Mouse (Mus musculus) neural tube, embryonic 13.5 days (tissue): ENCODE measurements at regions not wholly inside any gene's neighbourhood (a gene's known extent, or its start where the extent isn't known, plus 50 kb on each side); places are given as distances from the start of the nearest gene placed in this dataset.

Experiments
- ATAC-seq: fragments of 200-750 bp; cut with Nextera tagmentation; 2 replicates; pipeline ENCODE4 v1.8.0; 2017; ENCODE audit warnings: low read depth, mild to moderate bottlenecking, moderate TSS enrichment, moderate library complexity
- H3K27ac ChIP-seq: fragments of 300-500 bp; sonication (generic); replicated peaks from 2 replicates; pipeline ENCODE4 v1.5.1; 2015; ENCODE audit warnings: moderate library complexity, mild to moderate bottlenecking, inconsistent platforms
- H3K27me3 ChIP-seq: fragments of 300-500 bp; sonication (generic); 2 replicates; pipeline ENCODE4 v1.6.1; 2015; ENCODE audit warnings: mild to moderate bottlenecking, inconsistent platforms
- H3K36me3 ChIP-seq: fragments of 300-500 bp; sonication (generic); 2 replicates; pipeline ENCODE4 v1.6.1; 2015; ENCODE audit warnings: mild to moderate bottlenecking, inconsistent platforms
- H3K4me1 ChIP-seq: fragments of 300-500 bp; sonication (generic); replicated peaks from 2 replicates; pipeline ENCODE4 v1.6.1; 2015; ENCODE audit warnings: inconsistent platforms
- H3K4me2 ChIP-seq: fragments of 300-500 bp; sonication (generic); 2 replicates; pipeline ENCODE4 v1.6.1; 2015; ENCODE audit warnings: inconsistent platforms, mild to moderate bottlenecking, moderate library complexity
- H3K4me3 ChIP-seq: fragments of 300-500 bp; sonication (generic); 2 replicates; pipeline ENCODE4 v1.5.1; 2015; ENCODE audit warnings: mild to moderate bottlenecking, inconsistent platforms
- H3K9ac ChIP-seq: fragments of 300-500 bp; sonication (generic); 2 replicates; pipeline ENCODE4 v1.6.1; 2015; ENCODE audit warnings: moderate library complexity, mild to moderate bottlenecking, inconsistent platforms
- H3K9me3 ChIP-seq: fragments of 300-500 bp; sonication (generic); 2 replicates; pipeline ENCODE4 v1.6.1; 2016; ENCODE audit warnings: inconsistent platforms
- WGBS: fragments of 180-500 bp; shearing (Covaris S2); methylation state at CpG from one replicate; pipeline ENCODE4 v1.1.7; 2015; 5-methylcytosine and 5-hydroxymethylcytosine counted together

- Histone ChIP-seq H3K9me3 (no peaks in the 10 kb centered on the region), H3K27me3 (no peaks in the 10 kb centered on the region), H3K4me3 (no peak overlapping the region), H3K36me3 (no peaks in the 10 kb centered on the region), H3K27ac (no peak overlapping the region), H3K4me1 (peaks cover 22% of the 10 kb centered on the region; the same call in 1 of the 2 replicates), H3K9ac (no peak overlapping the region), H3K4me2 (no peak overlapping the region)
- WGBS: 58% methylated on average over 3 of the region's 3 CpGs
- ATAC-seq: 0 out of 2 replicates have a peak, but pooled peaks have one; percentile 32
These were observed 110.7 kb downstream of the Bms1 start for GRCm38 (mm10) chr6:118308586-118308985.

- no peaks in the 10 kb centered on the region for H3K9me3 ChIP-seq
- no peaks in the 10 kb centered on the region for H3K36me3 ChIP-seq
- WGBS: 38% methylated on average over 4 of the region's 4 CpGs
- H3K4me3 ChIP-seq: no peak overlapping the region
- H3K27ac ChIP-seq: no peak overlapping the region
- no peak overlapping the region for H3K9ac ChIP-seq
- H3K4me2 ChIP-seq: no peak overlapping the region
- no peaks in the 10 kb centered on the region for H3K27me3 ChIP-seq
- no peak for ATAC-seq
- H3K4me1 ChIP-seq: peaks cover 30% of the 10 kb centered on the region
These were observed 110.0 kb upstream of the Ret start for GRCm38 (mm10) chr6:118307481-118307880.

GRCm38 (mm10) chr6:118305209-118305608, 107.7 kb upstream of the Ret start:
- Histone ChIP-seq H3K27me3 (no peaks in the 10 kb centered on the region), H3K4me3 (no peak overlapping the region), H3K27ac (no peak overlapping the region), H3K4me2 (no peak overlapping the region), H3K9me3 (no peaks in the 10 kb centered on the region), H3K4me1 (peaks cover 47% of the 10 kb centered on the region), H3K9ac (no peak overlapping the region), H3K36me3 (no peaks in the 10 kb centered on the region)
- WGBS: 93% methylated on average over 3 of the region's 3 CpGs
- no peak for ATAC-seq

- ATAC-seq: 0 out of 2 replicates have a peak, but pooled peaks have one; percentile 9
- H3K27ac ChIP-seq: peak overlapping the region; percentile 68; the same call in 1 of the 2 replicates
- no peak overlapping the region for H3K4me3 ChIP-seq
- H3K4me1 ChIP-seq: peaks cover 38% of the 10 kb centered on the region
- H3K4me2 ChIP-seq: no peak overlapping the region
- no peaks in the 10 kb centered on the region for H3K9me3 ChIP-seq
- H3K27me3 ChIP-seq: no peaks in the 10 kb centered on the region
- 40% methylated on average over 7 of the region's 7 CpGs for WGBS
- no peak overlapping the region for H3K9ac ChIP-seq
- H3K36me3 ChIP-seq: no peaks in the 10 kb centered on the region
These were observed 105.3 kb upstream of the Ret start for GRCm38 (mm10) chr6:118302783-118303350.

GRCm38 (mm10) chr6:118301880-118302782, 104.6 kb upstream of the Ret start:
- H3K9ac ChIP-seq: no peak overlapping the region
- no peaks in the 10 kb centered on the region for H3K27me3 ChIP-seq
- H3K4me1 ChIP-seq: peaks cover 31% of the 10 kb centered on the region
- no peak overlapping the region for H3K4me2 ChIP-seq
- H3K27ac ChIP-seq: peak overlapping the region; percentile 68
- no peaks in the 10 kb centered on the region for H3K36me3 ChIP-seq
- H3K4me3 ChIP-seq: no peak overlapping the region
- no peaks in the 10 kb centered on the region for H3K9me3 ChIP-seq
- WGBS: 27% methylated on average over 11 of the region's 11 CpGs
- peak; percentile 75 for ATAC-seq

GRCm38 (mm10) chr6:118300781-118301180, 103.3 kb upstream of the Ret start:
- 83% methylated on average over 6 of the region's 6 CpGs for WGBS
- peaks cover 25% of the 10 kb centered on the region for H3K4me1 ChIP-seq

GRCm38 (mm10) chr6:118297576-118297975, 100.1 kb upstream of the Ret start:
- Histone ChIP-seq H3K27me3 (no peaks in the 10 kb centered on the region), H3K4me3 (no peak overlapping the region), H3K4me2 (no peak overlapping the region), H3K27ac (no peak overlapping the region), H3K4me1 (peaks cover 18% of the 10 kb centered on the region), H3K36me3 (no peaks in the 10 kb centered on the region), H3K9ac (no peak overlapping the region), H3K9me3 (no peaks in the 10 kb centered on the region)
- ATAC-seq: no peak
- WGBS: 88% methylated on average over 8 of the region's 8 CpGs

More at GRCm38 (mm10) chr6:118300781-118301180, 103.3 kb upstream of the Ret start:
- Histone ChIP-seq H3K9me3 (no peaks in the 10 kb centered on the region), H3K27ac (no peak overlapping the region), H3K4me3 (no peak overlapping the region), H3K4me2 (no peak overlapping the region), H3K9ac (no peak overlapping the region), H3K27me3 (no peaks in the 10 kb centered on the region), H3K36me3 (no peaks in the 10 kb centered on the region)
- 0 out of 2 replicates have a peak, but pooled peaks have one; percentile 15 for ATAC-seq

- Histone ChIP-seq H3K4me2 (no peak overlapping the region), H3K4me1 (no peaks in the 10 kb centered on the region), H3K36me3 (no peaks in the 10 kb centered on the region), H3K27me3 (no peaks in the 10 kb centered on the region), H3K9ac (no peak overlapping the region), H3K27ac (no peak overlapping the region), H3K4me3 (no peak overlapping the region), H3K9me3 (no peaks in the 10 kb centered on the region)
- ATAC-seq: no peak
- 85% methylated on average over 2 of the region's 2 CpGs for WGBS
These were observed 96.5 kb upstream of the Ret start for GRCm38 (mm10) chr6:118293986-118294385.

- H3K9me3 ChIP-seq: no peaks in the 10 kb centered on the region
- H3K27ac ChIP-seq: no peak overlapping the region
- H3K36me3 ChIP-seq: no peaks in the 10 kb centered on the region
- H3K4me3 ChIP-seq: no peak overlapping the region
- no peak overlapping the region for H3K4me2 ChIP-seq
- no peak for ATAC-seq
- no peak overlapping the region for H3K9ac ChIP-seq
- 9% methylated on average over 2 of the region's 2 CpGs for WGBS
- H3K27me3 ChIP-seq: no peaks in the 10 kb centered on the region
- no peaks in the 10 kb centered on the region for H3K4me1 ChIP-seq
These were observed 95.4 kb upstream of the Ret start for GRCm38 (mm10) chr6:118292928-118293327.

- Histone ChIP-seq H3K27ac (no peak overlapping the region), H3K9ac (no peak overlapping the region), H3K4me1 (no peaks in the 10 kb centered on the region), H3K9me3 (no peaks in the 10 kb centered on the region), H3K4me3 (no peak overlapping the region), H3K4me2 (no peak overlapping the region), H3K36me3 (no peaks in the 10 kb centered on the region), H3K27me3 (no peaks in the 10 kb centered on the region)
- ATAC-seq: no peak
- 55% methylated on average over 2 of the region's 2 CpGs for WGBS
These were observed 94.8 kb upstream of the Ret start for GRCm38 (mm10) chr6:118292272-118292671.

GRCm38 (mm10) chr6:118291426-118291825, 93.9 kb upstream of the Ret start:
- no peak for ATAC-seq
- Histone ChIP-seq H3K4me3 (no peak overlapping the region), H3K9ac (no peak overlapping the region), H3K9me3 (no peaks in the 10 kb centered on the region), H3K27ac (no peak overlapping the region), H3K4me2 (no peak overlapping the region), H3K4me1 (no peaks in the 10 kb centered on the region), H3K27me3 (no peaks in the 10 kb centered on the region), H3K36me3 (no peaks in the 10 kb centered on the region)
- 80% methylated on average over 2 of the region's 2 CpGs for WGBS

- H3K27ac ChIP-seq: no peak overlapping the region
- H3K9me3 ChIP-seq: no peaks in the 10 kb centered on the region
- ATAC-seq: no peak
- H3K9ac ChIP-seq: no peak overlapping the region
- no peaks in the 10 kb centered on the region for H3K27me3 ChIP-seq
- no peaks in the 10 kb centered on the region for H3K36me3 ChIP-seq
- no peak overlapping the region for H3K4me3 ChIP-seq
- no peaks in the 10 kb centered on the region for H3K4me1 ChIP-seq
- no peak overlapping the region for H3K4me2 ChIP-seq
- WGBS: 80% methylated on average over 7 of the region's 7 CpGs
These were observed 87.7 kb upstream of the Ret start for GRCm38 (mm10) chr6:118285246-118285645.
